Comparison of ENCODE assay signal across 19 mouse cellular contexts in genomic region chr17:91007385-91008089, GRCm38 (mm10).
DNase-seq lines count a peak whose midpoint lies in the region; ATAC-seq and TF ChIP-seq lines count a peak whose summit lies in the region.
"Had no signal": no experiment of that assay in that cellular context is flagged by ENCODE, and none has a peak within 500 bp of the region (broad histone marks: within the 10 kb centered on the region; RNA-seq: fewer than 3 reads in every experiment).

No protein-coding gene starts in this region.

- no peak overlapping the region for H3K9ac ChIP-seq in neural tube, embryonic 14.5 days (replicated peaks; ENCODE audit: low read depth, low read length)
- H3K9ac ChIP-seq in neural tube, embryonic 15.5 days (replicated peaks), result no peak overlapping the region
- H3K9ac ChIP-seq: forebrain, embryonic 13.5 days; forebrain, postnatal 0 days; heart, embryonic 13.5 days; hindbrain, embryonic 13.5 days; intestine, embryonic 15.5 days had no signal

- H3K36me3 ChIP-seq in neural tube, embryonic 14.5 days (ENCODE audit: control insufficient read depth, insufficient read depth, low read length), result no peaks in the 10 kb centered on the region
- H3K36me3 ChIP-seq in neural tube, embryonic 15.5 days, result no peaks in the 10 kb centered on the region
- H3K36me3 ChIP-seq: embryonic facial prominence, embryonic 10.5 days; G1E; heart, embryonic 13.5 days; hindbrain, embryonic 13.5 days; intestine, embryonic 15.5 days had no signal

- H3K4me3 ChIP-seq in neural tube, embryonic 14.5 days (ENCODE audit: low read depth, low read length), result no peak overlapping the region
- no peak overlapping the region for H3K4me3 ChIP-seq in neural tube, embryonic 15.5 days (replicated peaks)
- H3K4me3 ChIP-seq in left cerebral cortex, adult 2 months, result no peak overlapping the region
- H3K4me3 ChIP-seq: embryonic facial prominence, embryonic 10.5 days; forebrain, embryonic 13.5 days; heart, embryonic 13.5 days; hindbrain, embryonic 13.5 days; intestine, embryonic 15.5 days had no signal

- no peaks in the 10 kb centered on the region for H3K4me1 ChIP-seq in neural tube, embryonic 14.5 days (ENCODE audit: control insufficient read depth, insufficient read depth, low read length)
- no peaks in the 10 kb centered on the region for H3K4me1 ChIP-seq in neural tube, embryonic 15.5 days
- H3K4me1 ChIP-seq: embryonic facial prominence, embryonic 10.5 days; forebrain, embryonic 13.5 days; heart, embryonic 13.5 days; hindbrain, embryonic 13.5 days; intestine, embryonic 15.5 days had no signal

- no peaks in the 10 kb centered on the region for H3K27me3 ChIP-seq in neural tube, embryonic 14.5 days (ENCODE audit: control insufficient read depth, insufficient read depth, low read length)
- no peaks in the 10 kb centered on the region for H3K27me3 ChIP-seq in neural tube, embryonic 15.5 days (replicated peaks)
- H3K27me3 ChIP-seq: forebrain, embryonic 13.5 days; heart, embryonic 13.5 days; hindbrain, embryonic 13.5 days; intestine, embryonic 15.5 days had no signal

- H3K4me2 ChIP-seq in neural tube, embryonic 14.5 days (ENCODE audit: low read depth, low read length), result no peak overlapping the region
- H3K4me2 ChIP-seq in neural tube, embryonic 15.5 days, result no peak overlapping the region
- H3K4me2 ChIP-seq: forebrain, embryonic 13.5 days; heart, embryonic 13.5 days; hindbrain, embryonic 13.5 days; intestine, embryonic 15.5 days had no signal

- intact Hi-C loops in gastrocnemius, postnatal 14 days (cut with DNase I; ENCODE audit: low total_unique reads), result no loop called here
- intact Hi-C loops in left cerebral cortex, adult 2 months (cut with DNase I), result no loop called here

- TF ChIP-seq CTCF in left cerebral cortex, adult 2 months (IDR thresholded peaks at IDR 0.05), result no peak

- 87% methylated on average over 5 of the region's 5 CpGs for WGBS in neural tube, embryonic 14.5 days
- WGBS in neural tube, embryonic 15.5 days, result 86% methylated on average over 5 of the region's 5 CpGs

- DNase-seq in gastrocnemius, postnatal 14 days, result no peak
- DNase-seq in spleen, postnatal 10 days (ENCODE audit: low spot score in 2 of 2), result no peak
- no peak for DNase-seq in left cerebral cortex, adult 2 months (ENCODE audit: extremely low spot score in 1 of 2, low spot score in 2 of 2)
- DNase-seq: adrenal gland, postnatal 10 days; cerebellum, adult 11 months; cerebellum, adult 9-10 months; cerebellum, postnatal 36 days; forebrain, postnatal 0 days; heart, postnatal 4 days had no signal

- 0 out of 2 replicates have a peak, but pooled peaks have one; percentile 38 for ATAC-seq in neural tube, embryonic 14.5 days (ENCODE audit: low read depth)
- no peak for ATAC-seq in neural tube, embryonic 15.5 days (ENCODE audit: low FRiP score)
- peak; percentile 83 for ATAC-seq in granulocyte monocyte progenitor cell, adult 5-6 weeks (replicated peaks; ENCODE audit: poor library complexity, severe bottlenecking)
- peak; percentile 75 for ATAC-seq in megakaryocyte progenitor cell, adult 5-6 weeks (replicated peaks; ENCODE audit: poor library complexity)
- ATAC-seq: forebrain, embryonic 13.5 days; forebrain, postnatal 0 days; intestine, embryonic 15.5 days had no signal

- no peak overlapping the region for H3K27ac ChIP-seq in neural tube, embryonic 14.5 days (ENCODE audit: low read depth, low read length)
- H3K27ac ChIP-seq in neural tube, embryonic 15.5 days (replicated peaks), result no peak overlapping the region
- H3K27ac ChIP-seq in left cerebral cortex, adult 2 months, result no peak overlapping the region
- H3K27ac ChIP-seq: embryonic facial prominence, embryonic 10.5 days; forebrain, embryonic 13.5 days; heart, embryonic 13.5 days; hindbrain, embryonic 13.5 days; intestine, embryonic 15.5 days had no signal

- H3K9me3 ChIP-seq in neural tube, embryonic 14.5 days (ENCODE audit: control insufficient read depth, low read length), result no peaks in the 10 kb centered on the region
- H3K9me3 ChIP-seq in neural tube, embryonic 15.5 days (replicated peaks), result no peaks in the 10 kb centered on the region
- H3K9me3 ChIP-seq: embryonic facial prominence, embryonic 10.5 days; forebrain, embryonic 13.5 days; G1E; heart, embryonic 13.5 days; hindbrain, embryonic 13.5 days; intestine, embryonic 15.5 days had no signal
